Mouse (Mus musculus) CH12.LX (cell line): ENCODE measurements around the gene Sept9. TPM values are rescaled to one million over a fixed set of nuclear protein-coding genes. Genes with fewer than 3 reads are reported as not detected.
A peak's percentile ranks its signal among the peaks of the same experiment; 100 is the strongest.

Source experiments
- DNase-seq: peaks from one replicate; pipeline ENCODE4 v3.0.0-alpha.2; 2013; ENCODE audit errors: extremely low read depth
- H3K27ac ChIP-seq: 2 replicates; pipeline ENCODE4 v1.5.1; 2012; ENCODE audit warnings: low read depth, mild to moderate bottlenecking, control low read depth, moderate library complexity; ENCODE audit not compliant: insufficient read depth
- H3K27me3 ChIP-seq: replicated peaks from 2 replicates; pipeline ENCODE3; 2012; ENCODE audit warnings: inconsistent platforms
- H3K36me3 ChIP-seq, 2 experiments: replicated peaks in 1 of 2; 2 replicates each; pipeline versions ENCODE3 to v1.6.1; 2012; ENCODE audit warnings: inconsistent platforms in 1 of 2, low read length in 1 of 2, mild to moderate bottlenecking in 1 of 2, mixed read lengths in 1 of 2, moderate library complexity in 1 of 2; ENCODE audit not compliant: control insufficient read depth in 1 of 2, insufficient read depth in 1 of 2
- H3K4me1 ChIP-seq, 2 experiments: 2 replicates each; pipeline ENCODE4 v1.6.1; 2012; ENCODE audit warnings: inconsistent platforms in 1 of 2, moderate library complexity in 1 of 2; ENCODE audit not compliant: insufficient read depth in 2 of 2, control insufficient read depth in 1 of 2
- H3K4me2 ChIP-seq: 2 replicates; pipeline ENCODE4 v1.6.1; 2012; ENCODE audit warnings: low read depth, mild to moderate bottlenecking, control low read depth; ENCODE audit not compliant: poor library complexity, insufficient read depth, severe bottlenecking
- H3K4me3 ChIP-seq, 3 experiments: fragments of 150-350 bp in 1 of 3; sonication (generic) in 1 of 3; replicated peaks in 1 of 3; 2 replicates each; pipeline versions ENCODE3 to v1.5.1; 2011 to 2012; ENCODE audit warnings: low read depth in 2 of 3, low read length in 2 of 3, mild to moderate bottlenecking in 2 of 3, moderate library complexity in 2 of 3, control low read depth in 1 of 3, improper control_type of control experiment in 1 of 3, inconsistent platforms in 1 of 3, mixed read lengths in 1 of 3; ENCODE audit not compliant: poor library complexity in 1 of 3
- H3K79me2 ChIP-seq: replicated peaks from 2 replicates; pipeline ENCODE4 v1.6.1; 2012; ENCODE audit warnings: mild to moderate bottlenecking, moderate library complexity; ENCODE audit not compliant: control insufficient read depth, poor library complexity, insufficient read depth, severe bottlenecking; ENCODE audit errors: extremely low read depth
- H3K9ac ChIP-seq: 2 replicates; pipeline ENCODE4 v1.6.1; 2012; ENCODE audit warnings: low read depth, mild to moderate bottlenecking, control low read depth, moderate library complexity; ENCODE audit not compliant: insufficient read depth
- H3K9me3 ChIP-seq: replicated peaks from 2 replicates; pipeline ENCODE3; 2012; ENCODE audit warnings: low read length, inconsistent platforms, mixed read lengths
- BHLHE40 ChIP-seq: IDR thresholded peaks from 2 replicates; pipeline ENCODE4 v1.6.1; 2011; ENCODE audit warnings: mild to moderate bottlenecking, low read depth, low read length, improper control_type of control experiment
- CHD1 ChIP-seq: IDR thresholded peaks from 2 replicates; pipeline ENCODE4 v1.6.1; 2012; ENCODE audit warnings: low read depth, low read length, improper control_type of control experiment, inconsistent platforms
- CHD2 ChIP-seq: IDR thresholded peaks from 2 replicates; pipeline ENCODE4 v1.6.1; 2011; ENCODE audit warnings: low read length, improper control_type of control experiment
- CTCF ChIP-seq, 2 experiments: IDR thresholded peaks in 1 of 2; conservative IDR thresholded peaks in 1 of 2; 2 replicates each; pipeline ENCODE4 v1.5.1; 2011 to 2012; ENCODE audit warnings: low read depth in 2 of 2, low read length in 2 of 2, improper control_type of control experiment in 1 of 2, inconsistent platforms in 1 of 2, mild to moderate bottlenecking in 1 of 2, moderate library complexity in 1 of 2
- E2F4 ChIP-seq: IDR thresholded peaks from 2 replicates; pipeline ENCODE4 v1.6.1; 2011; ENCODE audit warnings: low read depth, low read length, improper control_type of control experiment; ENCODE audit not compliant: insufficient replicate concordance
- ELF1 ChIP-seq: IDR thresholded peaks from 2 replicates; pipeline ENCODE4 v1.6.1; 2014; ENCODE audit warnings: low read depth, mild to moderate bottlenecking, inconsistent platforms, low read length, improper control_type of control experiment
- EP300 ChIP-seq: IDR thresholded peaks from 2 replicates; pipeline ENCODE4 v1.6.1; 2011; ENCODE audit warnings: low read length, improper control_type of control experiment
- ETS1 ChIP-seq: conservative IDR thresholded peaks from 2 replicates; pipeline ENCODE4 v1.6.1; 2012; ENCODE audit warnings: low read depth, mild to moderate bottlenecking, inconsistent platforms, low read length, improper control_type of control experiment, moderate library complexity
- GABPA ChIP-seq: IDR thresholded peaks from 2 replicates; pipeline ENCODE4 v1.6.1; 2012; ENCODE audit warnings: low read depth, low read length, improper control_type of control experiment, inconsistent platforms; ENCODE audit not compliant: insufficient replicate concordance
- HCFC1 ChIP-seq: IDR thresholded peaks from 2 replicates; pipeline ENCODE4 v1.6.1; 2012; ENCODE audit warnings: low read depth, mild to moderate bottlenecking, inconsistent platforms, low read length, improper control_type of control experiment
- IRF4 ChIP-seq: IDR thresholded peaks from 2 replicates; pipeline ENCODE4 v1.6.1; 2014; ENCODE audit warnings: low read depth, mild to moderate bottlenecking, inconsistent platforms, low read length, improper control_type of control experiment
- JUN ChIP-seq: IDR thresholded peaks from 2 replicates; pipeline ENCODE4 v1.6.1; 2011; ENCODE audit warnings: low read depth, mild to moderate bottlenecking, low read length, improper control_type of control experiment, moderate library complexity; ENCODE audit not compliant: insufficient read depth
- JUND ChIP-seq: conservative IDR thresholded peaks from 2 replicates; pipeline ENCODE4 v1.6.1; 2011; ENCODE audit warnings: low read depth, low read length, improper control_type of control experiment
- KAT2A ChIP-seq: IDR thresholded peaks from 2 replicates; pipeline ENCODE4 v1.6.1; 2012; ENCODE audit warnings: low read length, improper control_type of control experiment, inconsistent platforms; ENCODE audit not compliant: insufficient replicate concordance
- MAFK ChIP-seq: IDR thresholded peaks from 2 replicates; pipeline ENCODE4 v1.6.1; 2011; ENCODE audit warnings: low read length, improper control_type of control experiment; ENCODE audit not compliant: insufficient replicate concordance
- MAX ChIP-seq: IDR thresholded peaks from 2 replicates; pipeline ENCODE4 v1.6.1; 2011; ENCODE audit warnings: low read length, improper control_type of control experiment
- MAZ ChIP-seq: IDR thresholded peaks from 2 replicates; pipeline ENCODE4 v1.6.1; 2012; ENCODE audit warnings: low read depth, mild to moderate bottlenecking, inconsistent platforms, low read length, improper control_type of control experiment, moderate library complexity
- MEF2A ChIP-seq: IDR thresholded peaks from 2 replicates; pipeline ENCODE4 v1.6.1; 2014; ENCODE audit warnings: low read depth, mild to moderate bottlenecking, inconsistent platforms, low read length, improper control_type of control experiment, borderline replicate concordance
- MXI1 ChIP-seq: IDR thresholded peaks from 2 replicates; pipeline ENCODE4 v1.6.1; 2011; ENCODE audit warnings: mild to moderate bottlenecking, low read depth, low read length, improper control_type of control experiment
- MYC ChIP-seq: IDR thresholded peaks from 2 replicates; pipeline ENCODE4 v1.6.1; 2011; ENCODE audit warnings: low read depth, mild to moderate bottlenecking, improper control_type of control experiment, low read length
- NELFE ChIP-seq: IDR thresholded peaks from 2 replicates; pipeline ENCODE4 v1.6.1; 2011; ENCODE audit warnings: low read depth, low read length, improper control_type of control experiment
- NRF1 ChIP-seq: IDR thresholded peaks from 2 replicates; pipeline ENCODE4 v1.6.1; 2014; ENCODE audit warnings: low read depth, mild to moderate bottlenecking, inconsistent platforms, low read length, improper control_type of control experiment, moderate library complexity
- PAX5 ChIP-seq: IDR thresholded peaks from 2 replicates; pipeline ENCODE4 v1.6.1; 2012; ENCODE audit warnings: low read length, inconsistent platforms, mixed read lengths
- POLR2A ChIP-seq: IDR thresholded peaks from 2 replicates; pipeline ENCODE4 v1.6.1; 2011; ENCODE audit warnings: low read depth, mild to moderate bottlenecking, improper control_type of control experiment, low read length
- POLR2AphosphoS2 ChIP-seq: IDR thresholded peaks from 2 replicates; pipeline ENCODE4 v1.6.1; 2011; ENCODE audit warnings: low read depth, low read length, improper control_type of control experiment
- RAD21 ChIP-seq: IDR thresholded peaks from 2 replicates; pipeline ENCODE4 v1.6.1; 2011; ENCODE audit warnings: low read depth, mild to moderate bottlenecking, low read length, improper control_type of control experiment, moderate library complexity
- RCOR1 ChIP-seq: conservative IDR thresholded peaks from 2 replicates; pipeline ENCODE4 v1.6.1; 2012; ENCODE audit warnings: low read depth, mild to moderate bottlenecking, inconsistent platforms, low read length, improper control_type of control experiment
- SIN3A ChIP-seq: IDR thresholded peaks from 2 replicates; pipeline ENCODE4 v1.6.1; 2012; ENCODE audit warnings: low read length, improper control_type of control experiment, inconsistent platforms
- SMC3 ChIP-seq: IDR thresholded peaks from 2 replicates; pipeline ENCODE4 v1.6.1; 2011; ENCODE audit warnings: low read depth, low read length, improper control_type of control experiment
- TBP ChIP-seq: conservative IDR thresholded peaks from 2 replicates; pipeline ENCODE4 v1.6.1; 2011; ENCODE audit warnings: low read depth, low read length, improper control_type of control experiment
- TCF12 ChIP-seq: IDR thresholded peaks from 2 replicates; pipeline ENCODE4 v1.6.1; 2014; ENCODE audit warnings: low read depth, mild to moderate bottlenecking, inconsistent platforms, low read length, improper control_type of control experiment
- UBTF ChIP-seq: IDR thresholded peaks from 2 replicates; pipeline ENCODE4 v1.6.1; 2012; ENCODE audit warnings: low read depth, mild to moderate bottlenecking, inconsistent platforms, low read length, improper control_type of control experiment, moderate library complexity
- USF1 ChIP-seq: IDR thresholded peaks from 2 replicates; pipeline ENCODE4 v1.6.1; 2014; ENCODE audit warnings: low read depth, mild to moderate bottlenecking, inconsistent platforms, low read length, improper control_type of control experiment
- USF2 ChIP-seq: conservative IDR thresholded peaks from 2 replicates; pipeline ENCODE4 v1.6.1; 2011; ENCODE audit warnings: low read depth, low read length, improper control_type of control experiment
- ZC3H11A ChIP-seq: IDR thresholded peaks from 2 replicates; pipeline ENCODE4 v1.6.1; 2012; ENCODE audit warnings: low read depth, mild to moderate bottlenecking, inconsistent platforms, low read length, improper control_type of control experiment
- ZKSCAN1 ChIP-seq: IDR thresholded peaks from 2 replicates; pipeline ENCODE4 v1.6.1; 2012; ENCODE audit warnings: low read depth, inconsistent platforms, low read length, improper control_type of control experiment, borderline replicate concordance
- ZMIZ1 ChIP-seq: IDR thresholded peaks from 2 replicates; pipeline ENCODE4 v1.6.1; 2012; ENCODE audit warnings: low read depth, mild to moderate bottlenecking, inconsistent platforms, low read length, improper control_type of control experiment
- ZNF384 ChIP-seq: IDR thresholded peaks from 2 replicates; pipeline ENCODE4 v1.6.1; 2012; ENCODE audit warnings: low read depth, low read length, improper control_type of control experiment, inconsistent platforms
- dilution Hi-C: fragments of 300-500 bp; cut with MboI; formaldehyde crosslinking; loops from 2 replicates; pipeline ENCODE4 v1.14.3; 2020; ENCODE audit warnings: low sequenced_read_pairs; ENCODE audit not compliant: extremely low pct_unique_long_range_greater_than_20kb, extremely low pct_ligation_motif_present
- in situ Hi-C: fragments of 300-500 bp; cut with MboI; formaldehyde crosslinking; loops from 3 replicates; pipeline ENCODE4 v1.14.3; 2019; ENCODE audit warnings: low sequenced_read_pairs, low pct_ligation_motif_present, low pct_unique_long_range_greater_than_20kb, mixed read lengths
- polyA plus RNA-seq: library from polyadenylated mRNA; unstranded; fragments of >175 nt; gene quantifications from 2 replicates; pipeline ENCODE4 v1.2.1, GENCODE M21; 2012; ENCODE audit warnings: low read depth; ENCODE audit not compliant: insufficient read length
- total RNA-seq, 2 experiments: library from RNA; depleted of rRNA; stranded (reverse); fragments of 300-350 nt in 1 of 2; fragments of >200 nt in 1 of 2; gene quantifications; 2 replicates each; pipeline ENCODE4 v1.2.3; 2012 to 2014

The Sept9 gene
- total and polyA plus RNA-seq, 3 experiments = 47.6 to 128 (median 110) TPM

- in situ Hi-C loops = loop anchor here (5.0 to 25.0 kb wide), 4 partner anchors 56 to 514 kb away; partner anchors contain the start of genes Cygb and Prcd
- H3K9me3 ChIP-seq = peaks cover 18% of the 10 kb centered on the region
- H3K4me3 ChIP-seq = no peak overlapping the region
- H3K4me2 ChIP-seq = no peak overlapping the region
- H3K79me2 ChIP-seq = no peaks in the 10 kb centered on the region
- no peak overlapping the region for H3K27ac ChIP-seq
- peaks cover 19% of the 10 kb centered on the region for H3K27me3 ChIP-seq
- dilution Hi-C loops = no loop called here
- peaks cover 5 to 25% of the 10 kb centered on the region in 2 experiments for H3K4me1 ChIP-seq
- no peaks in the 10 kb centered on the region for H3K36me3 ChIP-seq
- TF ChIP-seq SMC3 = peak; percentile 76
- no peak for TF ChIP-seq ZMIZ1
- 0 out of 2 replicates have a peak, but pooled peaks have one; percentile 28 for TF ChIP-seq RCOR1
- TF ChIP-seq ZNF384 = no peak
- no peak for TF ChIP-seq CHD2
- no peak for TF ChIP-seq USF2
- no peak; the same call in 1 of the 2 replicates for TF ChIP-seq MEF2A
- TF ChIP-seq NRF1 = no peak
- TF ChIP-seq ELF1 = peak; percentile 42; the same call in 1 of the 2 replicates
- TF ChIP-seq TCF12 = no peak
- 0 out of 2 replicates have a peak, but pooled peaks have one; percentile 38 for TF ChIP-seq MXI1
- TF ChIP-seq EP300 = no peak
- TF ChIP-seq POLR2AphosphoS2 = no peak
- peak; percentile 59 for TF ChIP-seq MAZ
- TF ChIP-seq GABPA = no peak
- peak; percentile 49; the same call in 1 of the 2 replicates for TF ChIP-seq SIN3A
- 0 out of 2 replicates have a peak, but pooled peaks have one; percentile 51 for TF ChIP-seq MYC
- TF ChIP-seq BHLHE40 = peak; percentile 57; the same call in 1 of the 2 replicates
- peak; percentile 45; the same call in 1 of the 2 replicates for TF ChIP-seq JUND
- no peak for TF ChIP-seq ZC3H11A
- TF ChIP-seq MAX = peak; percentile 67
- no peak for TF ChIP-seq UBTF
- peak; percentile 29; the same call in 1 of the 2 replicates for TF ChIP-seq JUN
- peak; percentile 34; the same call in 1 of the 2 replicates for TF ChIP-seq ETS1
- no peak for TF ChIP-seq ZKSCAN1
- no peak for TF ChIP-seq PAX5
- no peak for TF ChIP-seq NELFE
- no peak for TF ChIP-seq POLR2A
- peak; percentile 44 for TF ChIP-seq RAD21
- TF ChIP-seq KAT2A = no peak
- peak; percentile 39; the same call in 1 of the 2 replicates for TF ChIP-seq IRF4
- peak; percentile 44; the same call in 1 of the 2 replicates for TF ChIP-seq HCFC1
- no peak for TF ChIP-seq TBP
- TF ChIP-seq MAFK = no peak
- peak; percentile 59 to 87; a peak in 3 of 4 replicates for TF ChIP-seq CTCF (conservative IDR thresholded peaks at IDR 0.05 in 1 of 2, IDR thresholded peaks at IDR 0.05 in 1 of 2; ENCODE audit: low read depth in 2 of 2, low read length in 2 of 2)
- no peak for TF ChIP-seq CHD1
- no peak for TF ChIP-seq E2F4
- TF ChIP-seq USF1 = no peak
- no peak overlapping the region for H3K9ac ChIP-seq
- peak; percentile 73 for DNase-seq
These were observed 23.2 kb upstream of the Sept9 start for GRCm38 (mm10) chr11:117176304-117176703.
